Mouse (Mus musculus): ENCODE data around the gene Ssr3.
A peak's percentile ranks its signal among the peaks of the same experiment; 100 is the strongest.

The Ssr3 gene

GRCm38 (mm10) chr3:65374729-65375128 lies 17.7 kb downstream of the Ssr3 start:
- no peak for DNase-seq (ENCODE audit: low spot score)

DNA sequence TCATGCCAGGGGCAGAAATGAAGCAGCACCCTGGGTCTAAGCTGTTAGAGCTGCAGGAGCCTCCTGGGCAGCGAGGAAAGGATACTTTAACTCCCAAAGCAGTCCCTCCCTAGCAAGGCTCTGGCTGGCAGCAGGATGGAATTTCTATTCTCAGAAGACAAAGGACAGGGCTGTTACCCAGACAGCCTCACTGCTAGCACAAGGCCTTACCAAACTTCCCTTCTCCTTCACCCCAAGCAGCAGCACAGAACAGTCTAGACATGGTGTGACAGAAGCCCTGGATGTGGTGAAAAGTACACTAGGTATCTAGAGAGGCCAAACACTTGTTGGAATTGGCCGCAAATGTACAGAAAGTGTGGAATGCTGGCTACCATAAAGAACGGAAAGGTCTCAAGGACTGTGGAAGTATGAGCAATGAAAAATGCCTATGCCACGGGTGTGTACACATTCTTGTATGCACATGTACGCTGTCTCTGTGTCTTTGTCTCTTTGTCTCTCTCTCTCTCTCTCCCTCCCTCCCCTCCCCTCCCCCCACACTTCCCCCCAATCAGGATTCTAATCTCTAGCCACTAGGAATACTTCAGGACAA lies 18.7 kb downstream of the Ssr3 start:
- no peak for DNase-seq (ENCODE audit: low spot score)

- no peak for DNase-seq (ENCODE audit: low spot score)
Measured at GRCm38 (mm10) chr3:65372552-65372951, 19.9 kb downstream of the Ssr3 start.

DNA sequence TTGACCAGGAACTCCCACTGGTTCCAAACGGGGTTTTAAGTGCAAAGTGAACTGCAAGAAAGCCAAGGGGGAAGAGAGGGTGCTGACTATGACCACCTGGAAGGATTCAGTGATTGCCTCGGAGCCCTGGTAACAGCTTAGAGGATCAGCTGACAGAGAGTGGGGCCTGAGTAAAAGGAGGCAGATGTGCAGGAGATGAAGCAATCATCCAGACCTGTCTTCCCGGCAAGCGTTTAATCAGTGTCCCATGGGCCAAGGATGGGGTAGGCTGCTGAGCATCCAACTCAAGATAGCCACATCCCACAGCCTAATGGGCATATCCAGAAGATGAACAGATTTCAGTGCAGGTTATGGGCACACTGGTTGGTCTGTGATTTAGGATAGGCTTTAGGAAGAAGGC lies 24.5 kb downstream of the Ssr3 start:
- no peak for DNase-seq (ENCODE audit: low spot score)

DNA sequence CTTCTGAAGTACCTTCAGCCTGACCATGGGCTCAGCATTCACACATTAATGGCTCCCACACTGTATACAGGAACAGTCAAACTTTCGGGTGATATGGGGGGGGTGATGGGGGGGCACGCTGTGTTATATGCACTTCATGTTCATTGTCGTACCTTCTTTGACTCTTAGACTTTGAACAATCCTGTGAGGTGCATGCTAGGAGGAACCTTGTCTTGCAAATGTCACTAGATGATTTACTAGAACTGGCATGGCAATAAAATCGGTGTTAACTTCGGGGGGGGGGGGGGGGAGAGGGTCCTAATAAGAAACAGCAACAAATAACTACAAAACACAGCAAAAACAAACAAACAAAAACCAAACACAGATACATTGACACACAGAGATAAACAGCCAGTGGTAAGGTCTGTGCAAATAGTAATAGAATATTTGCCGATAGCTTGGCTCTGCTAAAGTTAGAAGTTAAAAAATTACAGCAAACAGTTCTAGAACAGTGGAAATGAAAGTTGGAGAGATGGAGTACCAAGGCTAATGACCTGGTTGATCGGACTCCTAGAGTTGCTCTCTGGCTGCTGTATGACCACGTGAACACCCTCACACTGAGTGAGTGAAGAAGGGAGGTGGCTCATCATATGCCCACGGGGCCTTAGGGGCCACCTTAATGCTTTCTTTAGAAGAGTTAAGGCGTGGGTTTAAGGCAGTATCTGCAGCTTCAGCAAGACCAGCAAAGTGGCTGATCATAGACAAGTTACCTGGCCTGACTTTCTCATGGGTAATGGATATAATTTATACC lies 26.3 kb downstream of the Ssr3 start:
- no peak for DNase-seq (ENCODE audit: low spot score)

DNA sequence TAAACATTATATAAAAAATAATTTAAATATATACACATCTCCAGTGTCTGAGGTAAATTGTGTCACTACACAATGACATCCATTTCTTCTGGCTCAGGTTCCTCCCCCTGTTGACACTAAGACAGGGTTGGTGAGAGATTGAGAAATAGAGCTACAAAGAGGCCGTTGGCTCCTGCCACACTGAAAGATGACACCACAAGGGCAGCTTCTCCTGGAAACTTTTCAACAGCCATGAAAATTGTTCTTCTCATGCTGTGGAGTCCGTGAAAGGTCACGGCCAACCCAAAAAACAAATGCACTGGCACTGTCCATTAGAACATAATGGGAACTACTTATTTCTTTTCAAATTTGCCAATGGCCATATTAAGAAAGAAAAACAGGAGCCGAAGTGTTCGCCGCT lies 27.2 kb downstream of the Ssr3 start:
- peak; percentile 60 for DNase-seq (ENCODE audit: low spot score)

GRCm38 (mm10) chr3:65363438-65363837 lies 29.0 kb downstream of the Ssr3 start:
- peak; percentile 54 for DNase-seq (ENCODE audit: low spot score)

- no peak for DNase-seq (ENCODE audit: low spot score)
Measured at GRCm38 (mm10) chr3:65360163-65360969, 32.1 kb downstream of the Ssr3 start.

GRCm38 (mm10) chr3:65358841-65359240 lies 33.6 kb downstream of the Ssr3 start:
- DNase-seq (ENCODE audit: low spot score): no peak

GRCm38 (mm10) chr3:65358275-65358674 lies 34.1 kb downstream of the Ssr3 start:
- no peak for DNase-seq (ENCODE audit: low spot score)

GRCm38 (mm10) chr3:65355479-65355878 lies 36.9 kb downstream of the Ssr3 start:
- no peak for DNase-seq (ENCODE audit: low spot score)

DNA sequence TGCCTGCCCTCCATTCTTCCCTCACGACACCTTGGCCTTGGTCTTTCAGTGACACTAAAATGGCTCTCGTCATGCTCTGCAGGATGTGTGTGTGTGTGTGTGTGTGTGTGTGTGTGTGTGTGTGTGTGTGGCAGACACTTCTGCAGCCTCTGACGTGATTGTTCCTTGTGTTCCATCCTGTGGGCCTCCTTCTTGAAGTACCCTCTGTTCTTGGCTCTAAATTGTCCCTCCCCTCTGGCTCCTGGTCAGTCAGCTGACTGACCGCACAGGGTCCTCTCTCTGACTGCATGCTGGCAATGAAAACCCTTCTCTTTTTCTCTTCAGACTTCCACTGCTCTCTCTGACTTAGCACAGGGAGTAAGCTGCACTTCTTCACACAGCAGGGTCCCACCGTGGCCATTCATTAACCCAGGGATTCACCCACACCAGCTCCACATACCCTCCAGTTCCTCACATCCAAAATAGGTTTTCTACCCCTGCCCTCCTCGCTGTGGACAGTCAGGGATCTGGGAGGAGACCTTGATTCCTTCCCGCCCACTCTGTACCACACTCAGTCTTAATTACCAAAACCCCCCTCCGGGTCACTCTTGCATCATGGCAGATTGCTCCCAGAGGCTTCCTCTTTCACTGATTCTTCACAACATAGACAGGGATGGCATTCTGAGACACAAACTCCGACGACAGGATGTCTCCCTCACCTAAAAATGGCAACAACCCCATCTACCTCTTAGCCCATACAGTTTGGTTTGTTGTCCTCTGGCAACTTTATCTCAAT lies 39.0 kb downstream of the Ssr3 start:
- no peak for DNase-seq (ENCODE audit: low spot score)

DNA sequence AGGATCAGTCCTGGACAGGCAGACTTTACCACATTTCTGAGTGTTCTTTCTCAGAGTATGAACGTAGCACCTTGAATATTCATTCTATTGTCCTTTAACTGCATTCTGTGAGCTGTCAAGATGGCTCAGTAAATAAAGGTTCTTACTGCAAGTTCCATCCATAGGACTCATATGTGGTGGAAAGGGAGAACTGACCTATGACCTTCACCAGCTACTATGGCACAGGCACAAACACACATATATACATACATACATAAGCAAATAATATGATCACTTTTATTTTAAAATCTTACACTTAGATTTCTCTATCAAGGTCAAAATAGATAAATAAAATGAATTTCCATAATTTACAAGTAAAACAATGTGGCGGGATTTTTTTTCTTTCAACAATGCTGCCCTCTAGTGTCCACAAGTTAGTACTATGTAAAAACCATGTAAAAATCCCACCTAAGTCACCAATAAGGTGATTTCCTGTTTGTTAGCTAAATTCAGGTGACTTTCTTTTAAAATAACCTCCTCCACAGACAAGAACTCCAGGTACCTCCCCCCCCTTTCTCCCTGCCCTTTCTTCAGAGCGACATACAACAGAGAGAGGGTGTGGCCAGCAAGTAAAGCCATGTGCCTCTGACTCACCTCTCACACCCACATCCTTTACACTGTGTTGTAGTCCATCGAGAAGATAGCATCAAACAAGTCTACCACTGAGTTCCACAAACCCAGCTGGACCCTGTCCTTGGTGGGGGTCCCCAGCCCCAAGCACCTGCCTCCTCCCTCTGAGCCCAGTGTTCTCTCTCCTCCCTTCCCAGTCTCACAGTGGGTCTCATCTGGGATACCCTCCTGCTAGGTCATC lies 39.9 kb downstream of the Ssr3 start:
- DNase-seq (ENCODE audit: low spot score): no peak

DNA sequence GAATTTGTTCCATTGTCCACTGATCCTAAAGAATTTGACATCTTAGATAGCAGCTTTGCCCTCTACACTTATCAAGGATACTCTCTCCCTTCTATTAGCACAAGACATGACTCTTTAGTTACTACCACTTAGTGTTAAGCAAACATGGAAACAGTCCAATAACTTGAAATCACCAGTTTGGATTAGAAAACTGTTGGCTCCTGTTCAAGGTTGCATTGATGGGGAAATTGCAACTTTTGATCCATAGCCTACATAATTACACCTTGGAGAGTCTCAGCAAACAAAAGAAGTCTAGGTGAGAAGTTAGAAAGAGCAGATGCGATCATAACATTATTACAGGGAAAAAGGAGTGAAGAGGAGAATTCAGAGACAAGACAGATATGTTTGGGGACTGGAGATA lies 46.2 kb downstream of the Ssr3 start:
- DNase-seq (ENCODE audit: low spot score): no peak

- no peak for DNase-seq (ENCODE audit: low spot score)
Measured at GRCm38 (mm10) chr3:65340173-65340951, 52.1 kb downstream of the Ssr3 start.

- DNase-seq (ENCODE audit: low spot score): no peak
Measured at GRCm38 (mm10) chr3:65337835-65338464, 54.5 kb downstream of the Ssr3 start.
